Mouse (Mus musculus): ENCODE data around the gene Aqp2.

The Aqp2 gene

GRCm38 (mm10) chr15:99618595-99618994 is 39.7 kb downstream of the Aqp2 start:
- no peak for DNase-seq (ENCODE audit: low spot score)

DNA sequence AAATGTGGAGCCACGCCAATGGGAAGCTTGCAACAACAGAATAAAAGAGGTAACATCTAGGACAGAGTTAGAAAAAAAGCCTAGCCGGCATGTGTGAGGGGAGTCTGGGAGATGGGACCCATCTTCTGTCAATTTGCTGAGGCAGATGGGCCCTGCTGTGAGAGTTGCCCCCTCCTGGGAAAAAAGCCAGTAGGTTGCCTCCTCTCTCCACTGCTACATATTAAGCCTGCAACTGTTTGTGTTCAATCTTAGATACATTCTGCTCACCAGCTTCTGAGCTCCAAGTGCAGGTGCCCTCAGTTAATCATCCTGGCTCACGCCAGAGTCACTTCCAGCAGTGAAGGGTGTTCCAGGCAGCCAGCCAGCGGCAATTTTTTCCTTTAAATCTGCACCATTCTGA is 41.0 kb downstream of the Aqp2 start:
- DNase-seq (ENCODE audit: low spot score) = no peak

DNA sequence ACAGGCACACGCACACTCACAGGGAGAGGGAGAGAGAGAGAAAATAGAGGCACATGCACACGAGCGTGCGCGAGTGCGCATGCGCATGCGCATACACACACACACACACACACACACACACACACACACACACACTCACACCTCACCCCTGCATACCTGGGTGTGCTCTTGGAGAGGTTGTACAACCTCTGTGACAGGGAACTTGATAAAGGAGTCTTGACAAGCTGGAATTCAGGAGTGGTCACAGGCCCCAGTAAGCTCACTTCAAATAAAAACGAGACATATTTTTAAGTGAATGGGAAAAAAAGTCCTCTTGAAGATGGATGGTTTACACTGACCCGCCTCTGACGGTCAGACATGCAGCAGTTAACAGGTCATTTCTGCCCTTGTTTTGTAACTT is 43.2 kb downstream of the Aqp2 start:
- no peak for DNase-seq (ENCODE audit: low spot score)

DNA sequence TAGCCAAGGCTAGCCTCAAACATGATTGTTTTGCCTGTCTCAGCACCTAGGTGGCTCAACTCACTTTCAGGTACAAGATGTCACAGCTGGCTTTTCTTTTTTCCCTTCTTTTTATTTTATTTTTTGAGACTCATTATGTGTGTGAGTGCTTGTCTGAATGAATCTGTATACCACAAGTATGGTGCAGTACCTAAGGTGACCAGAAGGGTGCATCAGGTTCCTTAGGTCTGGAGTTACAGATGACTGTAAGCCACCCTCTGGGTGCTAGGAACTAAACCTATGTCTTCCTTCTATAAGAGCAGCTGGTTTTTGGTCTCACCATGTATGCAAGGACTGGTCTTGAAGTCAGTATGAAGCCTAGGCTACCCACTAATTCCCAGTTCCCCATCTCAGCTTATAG is 52.8 kb downstream of the Aqp2 start:
- no peak for DNase-seq (ENCODE audit: low spot score)
